Comparison of ENCODE assay signal across 24 mouse cellular contexts in the genomic region with DNA sequence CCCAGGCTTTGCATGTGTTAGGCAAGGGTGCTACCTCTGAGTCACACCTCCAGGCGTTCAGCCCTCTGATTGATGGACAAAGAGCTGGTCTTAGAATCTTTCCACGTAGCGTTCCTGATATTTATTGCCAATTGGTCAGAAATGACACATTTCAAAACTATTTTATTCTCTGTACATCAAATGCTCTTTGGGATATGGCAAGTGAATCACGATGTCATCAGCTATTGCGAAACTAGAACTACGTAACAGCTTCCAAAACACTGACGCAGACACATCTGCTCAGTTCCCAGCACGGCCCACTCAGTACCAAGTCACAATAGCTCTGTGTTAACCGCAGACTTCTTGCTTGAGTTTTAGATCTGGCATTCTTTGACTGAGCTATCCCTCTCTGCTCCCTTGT. TPM values are rescaled to one million over a fixed set of nuclear protein-coding genes. Genes with fewer than 3 reads are reported as not detected.
A peak's percentile ranks its signal among the peaks of the same experiment; 100 is the strongest.
DNase-seq lines count a peak whose midpoint lies in the region; ATAC-seq and TF ChIP-seq lines count a peak whose summit lies in the region.
"Had no signal": no experiment of that assay in that cellular context is flagged by ENCODE, and none has a peak within 500 bp of the region (broad histone marks: within the 10 kb centered on the region; RNA-seq: fewer than 3 reads in every experiment).

No protein-coding gene starts in this region.

- no peaks in the 10 kb centered on the region for H3K4me1 ChIP-seq in intestine, embryonic 16.5 days (ENCODE audit: control insufficient read depth, insufficient read depth, low read length)
- H3K4me1 ChIP-seq in midbrain, postnatal 0 days (ENCODE audit: insufficient read depth, low read length) = no peaks in the 10 kb centered on the region
- H3K4me1 ChIP-seq: embryonic facial prominence, embryonic 10.5 days; forebrain, embryonic 13.5 days; heart, embryonic 10.5 days; heart, embryonic 15.5 days; hindbrain, embryonic 10.5 days; intestine, embryonic 15.5 days had no signal

- H3K4me2 ChIP-seq in intestine, embryonic 16.5 days (ENCODE audit: low read depth, low read length) = no peak overlapping the region
- H3K4me2 ChIP-seq in midbrain, postnatal 0 days (ENCODE audit: low read depth, low read length, poor library complexity, severe bottlenecking) = no peak overlapping the region
- H3K4me2 ChIP-seq: forebrain, embryonic 13.5 days; heart, embryonic 15.5 days; hindbrain, embryonic 14.5 days; intestine, embryonic 15.5 days had no signal

- WGBS in intestine, embryonic 16.5 days = 93% methylated on average over 9 of the region's 9 CpGs
- 96% methylated on average over 9 of the region's 9 CpGs for WGBS in midbrain, postnatal 0 days

- H3K9me3 ChIP-seq in intestine, embryonic 16.5 days (ENCODE audit: control insufficient read depth, low read length) = no peaks in the 10 kb centered on the region
- no peaks in the 10 kb centered on the region for H3K9me3 ChIP-seq in midbrain, postnatal 0 days (ENCODE audit: low read length)
- H3K9me3 ChIP-seq: embryonic facial prominence, embryonic 10.5 days; forebrain, embryonic 13.5 days; heart, embryonic 10.5 days; heart, embryonic 15.5 days; hindbrain, embryonic 10.5 days; intestine, embryonic 15.5 days had no signal

- no peaks in the 10 kb centered on the region for H3K27me3 ChIP-seq in intestine, embryonic 16.5 days (replicated peaks; ENCODE audit: control insufficient read depth, insufficient read depth, low read length)
- no peaks in the 10 kb centered on the region for H3K27me3 ChIP-seq in midbrain, postnatal 0 days (ENCODE audit: insufficient read depth, low read length)
- H3K27me3 ChIP-seq: forebrain, embryonic 13.5 days; heart, embryonic 15.5 days; intestine, embryonic 15.5 days had no signal

- no peak overlapping the region for H3K4me3 ChIP-seq in intestine, embryonic 16.5 days (ENCODE audit: low read length)
- H3K4me3 ChIP-seq in midbrain, postnatal 0 days (ENCODE audit: low read depth, low read length) = no peak overlapping the region
- H3K4me3 ChIP-seq: embryonic facial prominence, embryonic 10.5 days; forebrain, embryonic 13.5 days; heart, embryonic 10.5 days; heart, embryonic 15.5 days; hindbrain, embryonic 10.5 days; intestine, embryonic 15.5 days had no signal

- DNase-seq in heart, adult 11 months = peak; percentile 16
- no peak for DNase-seq in heart, postnatal 4 days
- peak; percentile 94 for DNase-seq in NIH3T3 (ENCODE audit: low read depth)
- peak; percentile 70 for DNase-seq in fibroblast of lung, adult 2 months (ENCODE audit: low read depth)
- no peak for DNase-seq in retina, postnatal 1 day
- DNase-seq in midbrain, postnatal 0 days (ENCODE audit: low spot score) = no peak
- DNase-seq: adrenal gland, postnatal 14 days; B cell, adult 2 months; cerebellum, adult 18-20 months; cerebellum, adult 9-11 months; cerebellum, postnatal 36 days; forebrain, postnatal 0 days; gastrocnemius, postnatal 25 days; heart, adult 18-20 months; heart, postnatal 14 days; kidney, adult 2 months had no signal

- no peak overlapping the region for H3K9ac ChIP-seq in intestine, embryonic 16.5 days (ENCODE audit: low read depth, low read length)
- H3K9ac ChIP-seq in midbrain, postnatal 0 days (replicated peaks; ENCODE audit: low read length, poor library complexity, severe bottlenecking) = no peak overlapping the region
- H3K9ac ChIP-seq: forebrain, embryonic 13.5 days; forebrain, postnatal 0 days; heart, embryonic 15.5 days; hindbrain, embryonic 14.5 days; intestine, embryonic 15.5 days had no signal

- 0 out of 2 replicates have a peak, but pooled peaks cover 3% of the 10 kb centered on the region for H3K36me3 ChIP-seq in intestine, embryonic 16.5 days (ENCODE audit: control insufficient read depth, insufficient read depth, low read length)
- H3K36me3 ChIP-seq in midbrain, postnatal 0 days (ENCODE audit: insufficient read depth, low read length) = peaks cover 57% of the 10 kb centered on the region

- no peak for TF ChIP-seq CTCF in midbrain, postnatal 0 days (IDR thresholded peaks at IDR 0.05)

- no peak overlapping the region for H3K27ac ChIP-seq in intestine, embryonic 16.5 days (ENCODE audit: low read length)
- H3K27ac ChIP-seq in midbrain, postnatal 0 days (ENCODE audit: low read depth, low read length) = no peak overlapping the region
- H3K27ac ChIP-seq: embryonic facial prominence, embryonic 10.5 days; forebrain, embryonic 13.5 days; heart, embryonic 10.5 days; heart, embryonic 15.5 days; hindbrain, embryonic 10.5 days; hindbrain, embryonic 14.5 days; intestine, embryonic 15.5 days had no signal

- no peak for ATAC-seq in intestine, embryonic 16.5 days
- no peak for ATAC-seq in midbrain, postnatal 0 days (ENCODE audit: low FRiP score)
- ATAC-seq: forebrain, embryonic 13.5 days; forebrain, postnatal 0 days; intestine, embryonic 15.5 days had no signal

RNA-seq across cellular contexts. Expression of gene Gpalpp1, which starts 11.0 kb away (rescaled TPM):
- total RNA-seq in heart, postnatal 4 days (2021) = 10 to 100 TPM; 14.8 to 15.4 TPM
- 9.0 and 9.8 TPM in 2 replicates for polyA plus RNA-seq in intestine, embryonic 16.5 days (2015; fragmentation: Nextera tagmentation; extraction: Ambion mirVana)
- total RNA-seq in midbrain, postnatal 0 days (2014; rRNA removed) = 18.6 and 20.2 TPM in 2 replicates
- 8.3 and 8.6 TPM in 2 replicates for polyA plus RNA-seq in midbrain, postnatal 0 days (2015; fragmentation: Nextera tagmentation; extraction: Ambion mirVana)

RNA-seq across cellular contexts. Expression of gene Nufip1, which starts 11.1 kb away (rescaled TPM):
- 1 to 10 TPM; 6.0 to 6.4 TPM for total RNA-seq in heart, postnatal 4 days (2021)
- polyA plus RNA-seq in intestine, embryonic 16.5 days (2015; fragmentation: Nextera tagmentation; extraction: Ambion mirVana) = 13.6 and 15.0 TPM in 2 replicates
- 10.4 and 10.6 TPM in 2 replicates for total RNA-seq in midbrain, postnatal 0 days (2014; rRNA removed)
- 12.8 and 14.3 TPM in 2 replicates for polyA plus RNA-seq in midbrain, postnatal 0 days (2015; fragmentation: Nextera tagmentation; extraction: Ambion mirVana)

Comparison
In these comparisons a context has a peak if more than half of its experiments do, and no peak if none do; other contexts are left out.
1. DNase-seq: peak in heart, adult 11 months (single experiment), NIH3T3 (single experiment) and fibroblast of lung, adult 2 months (single experiment); none in heart, postnatal 4 days (single experiment), retina, postnatal 1 day (single experiment) and midbrain, postnatal 0 days (single experiment).